Mouse (Mus musculus) thymus, adult 2 months (tissue): ENCODE results near the gene Dync1h1. TPM values are rescaled to one million over a fixed set of nuclear protein-coding genes. Genes with fewer than 3 reads are reported as not detected.

Experiments
- DNase-seq: peaks from one replicate; pipeline ENCODE4 v3.0.0; 2021
- H3K27ac ChIP-seq: fragments of 200-500 bp; 2 replicates; pipeline ENCODE4 v1.5.1; 2012; ENCODE audit warnings: low read length, control low read depth; ENCODE audit not compliant: control insufficient read depth, insufficient read depth
- H3K27me3 ChIP-seq: fragments of 200-500 bp; 2 replicates; pipeline ENCODE4 v1.6.1; 2012; ENCODE audit warnings: mild to moderate bottlenecking, low read length, moderate library complexity, mixed read lengths; ENCODE audit not compliant: control insufficient read depth, insufficient read depth
- H3K36me3 ChIP-seq: fragments of 200-500 bp; 2 replicates; pipeline ENCODE4 v1.6.1; 2012; ENCODE audit warnings: mild to moderate bottlenecking, low read length, moderate library complexity; ENCODE audit not compliant: control insufficient read depth, insufficient read depth
- H3K4me1 ChIP-seq: fragments of 200-500 bp; replicated peaks from 2 replicates; pipeline ENCODE4 v1.6.1; 2012; ENCODE audit warnings: low read length; ENCODE audit not compliant: control insufficient read depth, insufficient read depth
- H3K4me3 ChIP-seq: fragments of 200-500 bp; 2 replicates; pipeline ENCODE4 v1.5.1; 2012; ENCODE audit warnings: mild to moderate bottlenecking, low read length, control low read depth, moderate library complexity; ENCODE audit not compliant: control insufficient read depth, insufficient read depth
- CTCF ChIP-seq: fragments of 200-500 bp; IDR thresholded peaks from 2 replicates; pipeline ENCODE4 v1.5.1; 2012; ENCODE audit warnings: mild to moderate bottlenecking, control low read depth, low read length, moderate library complexity, borderline replicate concordance; ENCODE audit not compliant: control insufficient read depth, poor library complexity, insufficient read depth; ENCODE audit errors: extremely low read depth
- POLR2A ChIP-seq: fragments of 200-500 bp; IDR thresholded peaks from 2 replicates; pipeline ENCODE4 v1.6.1; 2012; ENCODE audit warnings: mild to moderate bottlenecking, low read length, control low read depth, moderate library complexity; ENCODE audit not compliant: control insufficient read depth, poor library complexity, insufficient read depth; ENCODE audit errors: extremely low read depth
- WGBS: fragments of 180-500 bp; shearing (Covaris S2); methylation state at CpG from one replicate; pipeline ENCODE4 v1.1.7; 2018; 5-methylcytosine and 5-hydroxymethylcytosine counted together
- polyA plus RNA-seq: library from polyadenylated mRNA; depleted of rRNA; stranded (reverse); fragments of >200 nt; gene quantifications from 2 replicates; pipeline ENCODE4 v1.2.3, GENCODE M21; 2012

The Dync1h1 gene
- polyA plus RNA-seq, 1 experiment, result 341 TPM

- Histone ChIP-seq H3K27ac (no peak overlapping the region), H3K27me3 (no peaks in the 10 kb centered on the region), H3K4me3 (no peak overlapping the region), H3K36me3 (peaks cover 71% of the 10 kb centered on the region), H3K4me1 (no peaks in the 10 kb centered on the region)
- WGBS, result 99% methylated on average over 11 of the region's 11 CpGs
- TF ChIP-seq CTCF (no peak), POLR2A (no peak)
- no peak for DNase-seq
Observed at GRCm38 (mm10) chr12:110563383-110563782, 37.9 kb upstream of the Dync1h1 start.

GRCm38 (mm10) chr12:110564848-110565247 is 36.4 kb upstream of the Dync1h1 start:
- TF ChIP-seq POLR2A (no peak), CTCF (no peak)
- H3K27ac ChIP-seq, result no peak overlapping the region
- H3K4me3 ChIP-seq, result no peak overlapping the region
- no peak for DNase-seq
- H3K36me3 ChIP-seq, result peaks cover 76% of the 10 kb centered on the region
- H3K4me1 ChIP-seq, result no peaks in the 10 kb centered on the region
- no peaks in the 10 kb centered on the region for H3K27me3 ChIP-seq
- WGBS, result 98% methylated on average over 11 of the region's 11 CpGs

- Histone ChIP-seq H3K4me1 (no peaks in the 10 kb centered on the region), H3K27me3 (no peaks in the 10 kb centered on the region), H3K36me3 (peaks cover 85% of the 10 kb centered on the region), H3K4me3 (no peak overlapping the region), H3K27ac (no peak overlapping the region)
- DNase-seq, result no peak
- WGBS, result 96% methylated on average over 9 of the region's 9 CpGs
- TF ChIP-seq POLR2A, result no peak
- no peak for TF ChIP-seq CTCF
Observed at GRCm38 (mm10) chr12:110566366-110566765, 34.9 kb upstream of the Dync1h1 start.

- DNase-seq, result no peak
- no peak for TF ChIP-seq POLR2A
- no peak for TF ChIP-seq CTCF
- peaks cover 63% of the 10 kb centered on the region for H3K36me3 ChIP-seq
- H3K4me3 ChIP-seq, result no peak overlapping the region
- WGBS, result 96% methylated on average over 10 of the region's 10 CpGs
- no peaks in the 10 kb centered on the region for H3K27me3 ChIP-seq
- no peaks in the 10 kb centered on the region for H3K4me1 ChIP-seq
- no peak overlapping the region for H3K27ac ChIP-seq
Observed at GRCm38 (mm10) chr12:110571050-110571449, 30.2 kb upstream of the Dync1h1 start.

GRCm38 (mm10) chr12:110572351-110572750 is 28.9 kb upstream of the Dync1h1 start:
- peaks cover 52% of the 10 kb centered on the region for H3K36me3 ChIP-seq
- TF ChIP-seq CTCF, result no peak
- no peak for TF ChIP-seq POLR2A
- WGBS, result 99% methylated on average over 4 of the region's 4 CpGs

GRCm38 (mm10) chr12:110573635-110574034 is 27.6 kb upstream of the Dync1h1 start:
- TF ChIP-seq CTCF (no peak), POLR2A (no peak)
- no peak for DNase-seq
- H3K4me3 ChIP-seq, result no peak overlapping the region
- WGBS, result 75% methylated on average over 8 of the region's 8 CpGs
- peaks cover 39% of the 10 kb centered on the region for H3K36me3 ChIP-seq
- H3K4me1 ChIP-seq, result no peaks in the 10 kb centered on the region
- no peaks in the 10 kb centered on the region for H3K27me3 ChIP-seq
- no peak overlapping the region for H3K27ac ChIP-seq

More at GRCm38 (mm10) chr12:110572351-110572750, 28.9 kb upstream of the Dync1h1 start:
- no peak overlapping the region for H3K27ac ChIP-seq
- H3K4me3 ChIP-seq, result no peak overlapping the region
- H3K4me1 ChIP-seq, result no peaks in the 10 kb centered on the region
- H3K27me3 ChIP-seq, result no peaks in the 10 kb centered on the region
- DNase-seq, result no peak

- Histone ChIP-seq H3K36me3 (peaks cover 24% of the 10 kb centered on the region), H3K4me3 (no peak overlapping the region), H3K27ac (no peak overlapping the region), H3K4me1 (no peaks in the 10 kb centered on the region), H3K27me3 (no peaks in the 10 kb centered on the region)
- no peak for TF ChIP-seq CTCF
- TF ChIP-seq POLR2A, result no peak
- no peak for DNase-seq
- 93% methylated on average over 4 of the region's 4 CpGs for WGBS
Observed at GRCm38 (mm10) chr12:110575926-110576325, 25.3 kb upstream of the Dync1h1 start.
